Mouse (Mus musculus) adipocyte (in vitro differentiated cells): Measurements from ENCODE around the gene Ccdc126.
"Not testable (repeated sequence)": the region's sequence is repeated elsewhere in the genome, so short reads cannot be mapped to it uniquely, and the experiment has no call there.

Experiments
- DNase-seq: peaks from one replicate; pipeline ENCODE4 v3.0.0-alpha.2; 2016; ENCODE audit warnings: low spot score

The Ccdc126 gene

GRCm38 (mm10) chr6:49318966-49319594 lies at the start of gene Ccdc126:
Ccdc126 (plus strand) TSS chr6:49319274.
- DNase-seq = peak; percentile 97

- no peak for DNase-seq
These were observed 49.2 kb upstream of the Ccdc126 start for GRCm38 (mm10) chr6:49269923-49270322.

GRCm38 (mm10) chr6:49271815-49272214 lies 47.3 kb upstream of the Ccdc126 start:
- DNase-seq = no peak

- DNase-seq = no peak
These were observed 46.2 kb upstream of the Ccdc126 start for GRCm38 (mm10) chr6:49272863-49273262.

- DNase-seq = no peak
These were observed 45.1 kb upstream of the Ccdc126 start for GRCm38 (mm10) chr6:49273934-49274333.

GRCm38 (mm10) chr6:49274416-49275091 lies 44.5 kb upstream of the Ccdc126 start:
- DNase-seq = no peak

GRCm38 (mm10) chr6:49275296-49275695 lies 43.8 kb upstream of the Ccdc126 start:
- no peak for DNase-seq

DNA sequence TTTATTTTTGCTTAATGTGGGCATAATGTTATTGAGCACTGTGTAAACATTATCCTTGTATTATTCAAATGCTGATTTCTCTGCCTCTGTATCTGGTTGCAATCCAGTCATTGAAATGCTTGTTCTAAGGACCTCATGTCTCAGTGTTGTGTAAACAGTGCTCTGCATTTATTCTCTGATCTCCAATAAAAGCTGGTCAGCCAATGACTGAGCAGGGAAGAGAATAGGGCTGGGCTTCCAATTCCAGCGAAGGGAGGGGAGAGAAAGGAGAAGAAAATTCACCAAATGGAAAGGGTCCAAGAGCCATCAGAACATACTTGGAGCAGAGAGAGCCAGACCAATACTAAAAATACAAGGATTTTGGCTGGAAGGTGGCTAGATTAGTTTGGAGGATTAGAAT lies 38.1 kb upstream of the Ccdc126 start:
- DNase-seq = no peak

GRCm38 (mm10) chr6:49282122-49282521 lies 37.0 kb upstream of the Ccdc126 start:
- DNase-seq = peak; percentile 91

DNA sequence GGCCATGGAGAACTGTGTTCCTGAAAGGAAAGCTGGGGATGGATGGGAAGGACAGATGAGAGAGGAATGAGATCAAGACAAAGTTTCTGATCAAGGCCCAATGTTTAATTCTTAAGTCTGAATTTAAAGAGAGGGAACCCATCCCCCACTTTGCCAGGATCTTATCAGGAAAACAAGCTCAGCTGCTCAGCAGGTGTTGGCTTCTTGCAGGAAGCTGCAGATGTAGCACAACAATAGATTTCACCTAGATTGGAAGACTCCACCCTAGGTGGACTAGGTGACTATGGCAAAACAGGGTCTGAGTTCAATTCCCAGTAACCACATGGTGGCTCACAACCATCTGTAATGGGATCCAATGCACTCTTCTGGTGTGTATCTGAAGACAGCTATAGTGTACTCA lies 20.8 kb upstream of the Ccdc126 start:
- DNase-seq = no peak

- not testable (repeated sequence) for DNase-seq
These were observed 4.3 kb upstream of the Ccdc126 start for GRCm38 (mm10) chr6:49314821-49315220.

GRCm38 (mm10) chr6:49319595-49320315 lies 681 bp downstream of the Ccdc126 start:
- DNase-seq = no peak

DNA sequence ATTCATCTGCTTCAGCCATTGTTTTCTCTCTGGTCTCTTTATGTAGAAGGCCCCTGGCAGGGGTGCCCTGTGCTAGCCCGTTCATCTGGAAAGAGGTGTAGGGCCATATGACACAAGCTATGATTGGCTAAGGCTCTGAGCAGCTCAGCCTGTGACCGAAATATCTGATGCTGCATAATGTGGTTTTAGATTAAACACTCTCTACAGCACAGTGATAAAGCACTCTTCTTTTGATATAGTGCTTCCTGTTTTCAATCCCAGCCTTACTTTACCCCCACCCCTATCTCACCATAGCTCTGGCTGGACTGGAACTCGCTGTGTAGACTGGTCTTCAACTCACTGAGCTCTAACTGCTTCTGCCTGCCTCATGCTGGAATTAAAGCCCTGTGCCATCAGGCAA lies 2.3 kb downstream of the Ccdc126 start:
- no peak for DNase-seq

DNA sequence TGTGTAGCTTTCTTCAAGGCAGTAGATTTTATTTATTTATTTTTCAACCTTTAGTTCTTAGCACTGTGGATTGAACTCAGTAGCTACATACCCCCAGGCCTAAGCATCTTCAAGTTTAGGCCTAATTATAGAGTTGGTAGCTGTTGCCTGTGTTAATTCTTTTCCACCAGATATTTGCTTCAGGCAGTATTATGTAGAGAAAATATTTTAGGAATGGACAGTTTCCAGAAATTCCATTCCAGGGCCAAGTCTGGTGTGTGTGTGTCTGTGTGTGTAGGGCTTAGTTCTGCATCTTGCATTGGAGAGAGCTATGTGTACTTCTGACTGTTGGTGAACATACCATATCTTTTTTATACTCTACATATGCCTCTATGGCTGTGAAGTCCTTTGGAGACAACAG lies 3.0 kb downstream of the Ccdc126 start:
- DNase-seq = no peak

DNA sequence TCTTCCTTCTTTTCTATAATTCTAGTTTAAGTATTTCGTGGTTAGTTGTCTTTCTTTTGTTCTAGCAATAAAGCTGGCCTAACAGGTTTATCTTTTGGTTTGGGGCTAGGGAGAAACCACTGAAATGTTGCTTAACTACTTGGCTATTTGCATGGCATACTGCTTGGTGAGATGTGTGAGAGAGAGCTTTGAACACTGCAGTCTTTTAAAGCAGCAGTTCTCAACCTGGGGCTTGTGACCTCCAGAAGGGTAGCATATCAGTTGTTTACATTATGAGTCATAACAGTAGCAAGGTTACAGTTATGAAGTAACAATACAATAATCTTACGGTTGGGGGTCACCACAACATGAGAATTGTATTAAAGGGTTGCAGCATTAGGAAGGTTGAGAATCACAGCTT lies 3.9 kb downstream of the Ccdc126 start:
- no peak for DNase-seq

DNA sequence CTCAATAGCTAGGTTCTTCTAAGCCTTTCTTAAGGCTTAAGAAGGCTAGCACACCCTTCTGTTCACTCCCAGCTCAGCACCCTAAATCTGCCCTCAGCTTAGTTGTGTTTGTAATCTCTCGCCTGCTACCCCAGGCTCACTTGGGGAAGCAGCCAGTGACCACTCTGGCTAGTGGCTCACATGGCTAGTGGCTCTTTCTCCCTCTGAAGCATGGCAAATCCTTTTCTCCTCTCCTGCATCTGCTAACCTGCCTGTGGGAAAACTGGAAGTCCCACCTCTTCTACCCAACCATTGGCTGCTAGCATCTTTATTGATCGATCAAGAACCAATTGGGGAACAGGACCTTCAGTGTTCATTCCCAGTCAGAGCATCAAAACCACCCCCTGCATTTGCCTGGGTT lies 5.5 kb downstream of the Ccdc126 start:
- no peak for DNase-seq

- DNase-seq = no peak
These were observed 6.2 kb downstream of the Ccdc126 start for GRCm38 (mm10) chr6:49325294-49325693.

DNA sequence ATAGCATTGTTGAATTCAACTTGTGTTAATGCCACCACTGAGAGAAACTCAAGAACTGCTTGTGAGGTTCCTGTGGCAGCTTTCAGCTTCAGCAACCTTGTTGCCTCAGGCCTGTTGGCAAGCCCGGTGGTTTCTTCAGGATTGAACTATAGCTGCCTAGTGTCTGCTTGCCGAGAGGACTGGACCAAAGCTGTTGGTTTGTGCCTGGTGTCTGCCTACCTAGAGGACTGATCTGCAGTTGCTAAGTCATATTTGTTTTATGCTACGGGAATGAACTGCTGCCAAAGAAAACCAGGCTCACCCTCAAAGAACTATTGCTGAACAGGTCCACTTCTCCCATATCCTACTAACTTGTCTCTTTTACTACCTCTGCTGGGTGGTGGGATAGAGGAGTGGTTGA lies 7.8 kb downstream of the Ccdc126 start:
- DNase-seq = no peak

DNA sequence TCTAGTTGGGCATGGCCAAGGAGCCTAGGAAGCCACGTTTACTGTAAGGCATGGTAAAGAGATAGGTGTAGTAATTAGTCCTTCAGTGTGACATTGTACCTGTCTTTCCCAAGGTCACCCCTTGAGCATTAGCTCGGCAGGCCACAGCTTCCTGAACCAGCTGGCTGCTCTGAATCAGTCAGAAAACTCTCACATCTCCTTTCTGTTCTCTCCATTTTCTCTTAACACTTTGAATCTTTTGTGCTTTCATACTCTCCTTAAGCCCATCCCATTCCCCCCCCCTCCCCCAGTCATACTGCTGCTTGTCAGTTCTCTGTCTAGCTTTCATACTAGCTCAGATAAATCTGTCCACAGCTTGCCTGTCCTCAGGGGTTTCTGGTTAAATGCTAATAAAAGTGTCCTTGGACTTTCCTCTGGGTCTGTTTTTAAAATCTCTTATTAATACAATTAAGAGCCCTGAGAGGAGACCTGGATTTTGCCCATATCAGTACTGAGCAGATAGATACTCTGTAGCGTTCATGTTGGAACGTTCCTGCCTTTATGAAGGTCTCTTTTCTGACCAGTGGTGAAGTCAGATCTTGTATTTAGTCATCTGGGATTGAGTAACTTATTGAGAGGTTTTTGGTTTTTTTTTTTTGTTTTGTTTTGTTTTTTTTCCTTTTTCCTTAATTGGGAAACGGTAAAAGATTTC lies 12.4 kb downstream of the Ccdc126 start:
- DNase-seq = no peak

DNA sequence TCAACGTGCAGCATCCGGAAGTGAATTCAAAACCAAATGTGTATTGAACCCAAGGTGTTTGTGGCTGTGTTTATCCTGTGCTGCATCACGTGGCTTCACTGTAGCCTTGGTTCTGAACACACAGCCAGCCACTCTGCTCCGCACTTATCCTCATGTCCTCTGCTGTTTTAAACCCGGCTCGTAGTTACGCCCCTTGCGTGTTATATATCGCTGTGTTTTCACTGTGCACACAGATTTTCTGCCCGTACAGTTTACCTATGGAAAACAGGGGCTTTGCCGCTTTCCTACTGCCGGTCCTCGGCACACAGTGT lies 12.9 kb downstream of the Ccdc126 start:
- no peak for DNase-seq

DNA sequence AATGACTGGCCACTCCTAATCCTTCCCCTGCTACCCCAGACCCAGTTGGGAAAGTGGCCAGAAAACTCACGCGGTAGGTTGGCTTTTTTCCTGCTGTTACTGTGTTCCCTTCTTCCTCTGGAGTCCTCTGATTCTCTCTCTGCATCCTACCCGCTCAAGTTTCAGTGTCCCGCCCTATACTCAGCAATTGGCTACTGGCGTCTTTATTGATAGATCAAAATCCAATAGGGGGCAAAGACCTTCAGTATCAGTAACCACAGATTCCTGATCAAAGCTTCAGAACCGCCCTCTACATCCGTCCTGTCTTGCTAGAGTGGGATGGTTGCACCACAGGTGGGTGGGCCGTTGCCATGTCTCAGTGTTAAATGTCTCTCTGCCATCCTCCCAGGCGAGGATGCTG lies 19.5 kb downstream of the Ccdc126 start:
- DNase-seq = no peak

- no peak for DNase-seq
These were observed 20.1 kb downstream of the Ccdc126 start for GRCm38 (mm10) chr6:49339145-49339544.
